Mouse (Mus musculus) spleen, adult 2 months (tissue): ENCODE data around the gene AC134908.4.

Experiments
- CTCF ChIP-seq: fragments of 200-500 bp; IDR thresholded peaks from 2 replicates; pipeline ENCODE4 v1.5.1; 2011; ENCODE audit warnings: mild to moderate bottlenecking, inconsistent platforms; ENCODE audit not compliant: insufficient read depth, insufficient read length, insufficient replicate concordance; ENCODE audit errors: extremely low read depth
- POLR2A ChIP-seq: fragments of 200-500 bp; IDR thresholded peaks from 2 replicates; pipeline ENCODE4 v1.6.1; 2011; ENCODE audit warnings: low read depth, low read length, inconsistent platforms

GRCm38 (mm10) chr17:25794197-25794596, 1.3 kb downstream of the AC134908.4 start:
- TF ChIP-seq CTCF, result no peak
- TF ChIP-seq POLR2A, result no peak
